Mouse (Mus musculus): ENCODE results near the gene Vmn1r81. TPM values are rescaled to one million over a fixed set of nuclear protein-coding genes. Genes with fewer than 3 reads are reported as not detected.

Vmn1r81 gene
- polyA plus RNA-seq (2012; rRNA removed) = not detected in 2 replicates

- no peak within 1 kb of the TSS for H3K4me3 ChIP-seq (ENCODE audit: insufficient read depth, low read length)
- no peak for TF ChIP-seq CTCF (IDR thresholded peaks at IDR 0.05; ENCODE audit: extremely low read depth, insufficient read depth, low read length)
- no peak for TF ChIP-seq POLR2A (IDR thresholded peaks at IDR 0.05; ENCODE audit: extremely low read depth, insufficient read depth, low read length)
- H3K4me1 ChIP-seq (ENCODE audit: control insufficient read depth, insufficient read depth, low read length) = no peaks in the 10 kb centered on the region
- H3K27ac ChIP-seq (ENCODE audit: insufficient read depth, low read length) = no peak within 1 kb of the TSS
These were observed at the start of gene Vmn1r81 for GRCm38 (mm10) chr7:12268169-12268568. Gene Vmn1r81, minus strand, starts transcription at chr7:12268269.

GRCm38 (mm10) chr7:12300130-12300529 lies 32.1 kb upstream of the Vmn1r81 start, which contains the start of gene Vmn1r82:
Gene Vmn1r82, plus strand, starts transcription at chr7:12300430.
- H3K4me1 ChIP-seq (ENCODE audit: control insufficient read depth, insufficient read depth, low read length) = no peaks in the 10 kb centered on the region
- no peak for TF ChIP-seq CTCF (IDR thresholded peaks at IDR 0.05; ENCODE audit: extremely low read depth, insufficient read depth, low read length)
- no peak for TF ChIP-seq POLR2A (IDR thresholded peaks at IDR 0.05; ENCODE audit: extremely low read depth, insufficient read depth, low read length)
- H3K4me3 ChIP-seq (ENCODE audit: insufficient read depth, low read length) = no peak within 1 kb of the TSS
- no peak within 1 kb of the TSS for H3K27ac ChIP-seq (ENCODE audit: insufficient read depth, low read length)

- TF ChIP-seq CTCF (IDR thresholded peaks at IDR 0.05; ENCODE audit: extremely low read depth, insufficient read depth, low read length) = no peak
- no peak for TF ChIP-seq POLR2A (IDR thresholded peaks at IDR 0.05; ENCODE audit: extremely low read depth, insufficient read depth, low read length)
- H3K4me1 ChIP-seq (ENCODE audit: control insufficient read depth, insufficient read depth, low read length) = no peaks in the 10 kb centered on the region
- no peak overlapping the region for H3K27ac ChIP-seq (ENCODE audit: insufficient read depth, low read length)
- H3K4me3 ChIP-seq (ENCODE audit: insufficient read depth, low read length) = no peak overlapping the region
These were observed 63.9 kb downstream of the Vmn1r81 start for GRCm38 (mm10) chr7:12204141-12204540.

Other genes starting within 250 kb of the Vmn1r81 start
- not detected in 2 replicates for gene Vmn1r77, start 231.5 kb downstream of the Vmn1r81 start, polyA plus RNA-seq (2012; rRNA removed)
- not detected in 2 replicates for gene Vmn1r78, start 118.0 kb downstream of the Vmn1r81 start, polyA plus RNA-seq (2012; rRNA removed)
- gene Vmn1r79, start 97.0 kb downstream of the Vmn1r81 start, polyA plus RNA-seq (2012; rRNA removed) = not detected in 2 replicates
- gene Vmn1r80, start 79.0 kb downstream of the Vmn1r81 start, polyA plus RNA-seq (2012; rRNA removed) = not detected in 2 replicates
- not detected in 2 replicates for gene Vmn1r82, start 32.2 kb upstream of the Vmn1r81 start, polyA plus RNA-seq (2012; rRNA removed)
- not detected in 2 replicates for gene Vmn1r83, start 61.2 kb upstream of the Vmn1r81 start, polyA plus RNA-seq (2012; rRNA removed)
- not detected in 2 replicates for gene Vmn1r84, start 101.0 kb upstream of the Vmn1r81 start, polyA plus RNA-seq (2012; rRNA removed)
- gene Zfp551, start 154.5 kb upstream of the Vmn1r81 start, polyA plus RNA-seq (2012; rRNA removed) = 3.0 and 3.2 TPM in 2 replicates
- 7.0 and 8.0 TPM in 2 replicates for gene Zfp606, start 210.0 kb upstream of the Vmn1r81 start, polyA plus RNA-seq (2012; rRNA removed)
- not detected in 2 replicates for gene 2900092C05Rik, start 244.2 kb upstream of the Vmn1r81 start, polyA plus RNA-seq (2012; rRNA removed)

All from cortical plate, adult 2 months (tissue).